Mouse (Mus musculus) kidney, adult 2 months (tissue): ENCODE measurements at regions not wholly inside any gene's neighbourhood (a gene's known extent, or its start where the extent isn't known, plus 50 kb on each side); places are given as distances from the start of the nearest gene placed in this dataset.

Experiments
- DNase-seq: peaks from one replicate; pipeline ENCODE4 v3.0.0; 2021
- H3K27ac ChIP-seq: fragments of 200-500 bp; 2 replicates; pipeline ENCODE4 v1.5.1; 2012; ENCODE audit warnings: low read depth, low read length, control low read depth, inconsistent platforms; ENCODE audit not compliant: insufficient read depth
- H3K27me3 ChIP-seq: fragments of 200-500 bp; replicated peaks from 2 replicates; pipeline ENCODE4 v1.6.1; 2012; ENCODE audit warnings: mild to moderate bottlenecking, moderate library complexity, low read length, inconsistent platforms; ENCODE audit not compliant: control insufficient read depth, insufficient read depth
- H3K36me3 ChIP-seq: fragments of 200-500 bp; 2 replicates; pipeline ENCODE4 v1.6.1; 2012; ENCODE audit warnings: mild to moderate bottlenecking, moderate library complexity, low read length, inconsistent platforms; ENCODE audit not compliant: control insufficient read depth, insufficient read depth
- H3K4me1 ChIP-seq: fragments of 200-500 bp; 2 replicates; pipeline ENCODE4 v1.6.1; 2011; ENCODE audit warnings: low read length; ENCODE audit not compliant: control insufficient read depth, insufficient read depth
- H3K4me3 ChIP-seq: fragments of 200-500 bp; 2 replicates; pipeline ENCODE4 v1.5.1; 2011; ENCODE audit warnings: mild to moderate bottlenecking, low read depth, low read length, control low read depth; ENCODE audit not compliant: insufficient read depth
- CTCF ChIP-seq: fragments of 200-500 bp; conservative IDR thresholded peaks from 2 replicates; pipeline ENCODE4 v1.5.1; 2011; ENCODE audit warnings: low read depth, mild to moderate bottlenecking, control low read depth, low read length, moderate library complexity, mixed read lengths; ENCODE audit not compliant: insufficient read depth, insufficient read length
- POLR2A ChIP-seq: fragments of 200-500 bp; IDR thresholded peaks from one replicate; pipeline ENCODE4 v1.6.1; 2011; ENCODE audit warnings: low read depth, low read length, control low read depth
- WGBS: fragments of 180-500 bp; shearing (Covaris S2); methylation state at CpG from one replicate; pipeline ENCODE4 v1.1.7; 2018; 5-methylcytosine and 5-hydroxymethylcytosine counted together

DNA sequence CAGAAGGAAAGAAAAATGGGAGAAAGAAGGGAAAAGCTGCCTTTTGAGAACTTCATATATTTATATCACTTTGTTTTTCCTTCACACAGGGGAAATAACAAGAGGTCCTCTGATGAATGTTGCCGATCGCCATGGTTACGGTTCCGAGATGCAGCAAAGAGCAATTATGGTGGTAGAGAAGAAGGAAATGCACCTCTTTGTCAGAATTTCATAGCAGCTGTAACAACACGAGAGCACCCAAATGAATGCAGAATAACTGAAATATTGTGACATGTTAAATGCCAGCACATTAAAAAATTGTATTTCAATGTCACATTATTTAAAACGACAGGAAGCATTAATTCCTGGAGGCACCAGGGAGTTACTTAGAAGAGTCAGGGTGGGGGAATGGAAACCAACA is 279.4 kb downstream of the Mctp2 start:
- no peaks in the 10 kb centered on the region for H3K36me3 ChIP-seq
- peak; percentile 36 for DNase-seq
- no peak overlapping the region for H3K27ac ChIP-seq
- no peak overlapping the region for H3K4me3 ChIP-seq
- WGBS: 67% methylated on average over 6 of the region's 6 CpGs
- H3K4me1 ChIP-seq: no peaks in the 10 kb centered on the region
- H3K27me3 ChIP-seq: no peaks in the 10 kb centered on the region
- TF ChIP-seq CTCF: no peak
- TF ChIP-seq POLR2A: no peak

DNA sequence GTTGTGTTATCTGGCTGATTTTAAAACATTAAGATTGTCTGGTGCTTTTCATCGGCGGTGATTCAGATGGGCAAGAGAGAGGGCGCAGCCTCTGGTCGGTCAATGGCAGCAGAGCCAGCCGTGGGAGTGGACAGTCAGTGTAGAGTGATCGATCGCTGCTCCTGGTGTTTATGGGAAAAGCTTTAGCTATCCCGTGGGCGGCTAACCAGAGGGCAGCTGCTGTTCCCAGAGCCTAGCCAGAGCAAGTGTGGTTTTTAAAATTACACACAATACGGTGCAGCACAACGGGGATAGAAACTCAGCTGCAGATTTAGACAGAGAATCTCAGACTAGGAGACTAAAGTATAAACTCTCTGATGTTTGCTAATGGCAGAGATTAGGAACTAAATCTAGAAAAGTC is 297.3 kb downstream of the Mctp2 start:
- Histone ChIP-seq H3K36me3 (no peaks in the 10 kb centered on the region), H3K27me3 (no peaks in the 10 kb centered on the region), H3K4me3 (no peak overlapping the region), H3K4me1 (no peaks in the 10 kb centered on the region), H3K27ac (no peak overlapping the region)
- no peak for DNase-seq
- no peak for TF ChIP-seq POLR2A
- TF ChIP-seq CTCF: no peak
- 51% methylated on average over 11 of the region's 11 CpGs for WGBS

DNA sequence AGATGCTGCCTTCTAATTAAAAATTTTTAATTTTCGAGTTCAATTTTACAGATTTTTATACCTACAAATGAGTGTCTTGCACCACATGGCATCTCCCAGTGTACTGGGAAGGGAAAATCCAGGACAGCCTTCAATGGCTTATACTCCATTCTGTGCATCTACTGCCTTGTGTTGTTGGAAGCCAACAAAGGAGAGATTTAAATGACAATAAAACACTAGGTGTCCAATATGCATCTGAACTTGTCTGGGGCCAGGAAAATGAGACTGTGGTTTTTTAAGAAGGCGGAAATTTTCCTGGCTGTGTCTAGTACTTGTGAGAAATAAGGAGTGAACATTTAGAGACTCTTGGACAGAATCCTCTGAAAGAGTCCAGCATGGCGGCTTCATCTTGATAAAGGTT is 302.1 kb downstream of the Mctp2 start:
- WGBS: 86% methylated on average over 3 of the region's 3 CpGs

DNA sequence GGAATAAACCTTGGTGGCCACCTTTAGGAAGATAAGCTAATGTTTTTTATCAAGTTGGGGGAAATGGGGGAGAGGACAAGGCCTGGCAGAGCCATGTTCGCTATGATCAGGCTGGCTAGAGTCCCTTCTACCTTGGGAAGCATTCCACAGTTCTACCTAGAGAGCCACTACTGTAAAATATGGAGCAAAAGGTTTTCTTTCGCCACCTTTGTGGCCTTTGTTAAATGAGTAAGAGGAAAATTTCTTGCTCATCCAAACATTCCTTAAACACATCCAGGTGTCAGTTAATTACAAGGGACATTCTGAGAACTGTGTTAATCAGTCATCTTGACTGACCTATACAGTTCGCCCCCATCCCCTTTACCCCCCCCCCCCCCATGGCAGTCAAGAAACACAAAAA is 313.9 kb downstream of the Mctp2 start:
- TF ChIP-seq POLR2A (no peak), CTCF (no peak)
- 61% methylated on average over 3 of the region's 3 CpGs for WGBS
- no peaks in the 10 kb centered on the region for H3K36me3 ChIP-seq
- H3K4me3 ChIP-seq: no peak overlapping the region
- H3K27me3 ChIP-seq: no peaks in the 10 kb centered on the region
- peaks cover 2% of the 10 kb centered on the region; the same call in 1 of the 2 replicates for H3K4me1 ChIP-seq
- DNase-seq: peak; percentile 74
- peak overlapping the region; percentile 55; the same call in 1 of the 2 replicates for H3K27ac ChIP-seq

More for the DNA sequence above, 302.1 kb downstream of the Mctp2 start:
- TF ChIP-seq POLR2A (no peak), CTCF (no peak)
- H3K36me3 ChIP-seq: no peaks in the 10 kb centered on the region
- H3K4me1 ChIP-seq: no peaks in the 10 kb centered on the region
- H3K27me3 ChIP-seq: no peaks in the 10 kb centered on the region; the same call in 1 of the 2 replicates
- no peak for DNase-seq
- no peak overlapping the region for H3K27ac ChIP-seq
- H3K4me3 ChIP-seq: no peak overlapping the region

DNA sequence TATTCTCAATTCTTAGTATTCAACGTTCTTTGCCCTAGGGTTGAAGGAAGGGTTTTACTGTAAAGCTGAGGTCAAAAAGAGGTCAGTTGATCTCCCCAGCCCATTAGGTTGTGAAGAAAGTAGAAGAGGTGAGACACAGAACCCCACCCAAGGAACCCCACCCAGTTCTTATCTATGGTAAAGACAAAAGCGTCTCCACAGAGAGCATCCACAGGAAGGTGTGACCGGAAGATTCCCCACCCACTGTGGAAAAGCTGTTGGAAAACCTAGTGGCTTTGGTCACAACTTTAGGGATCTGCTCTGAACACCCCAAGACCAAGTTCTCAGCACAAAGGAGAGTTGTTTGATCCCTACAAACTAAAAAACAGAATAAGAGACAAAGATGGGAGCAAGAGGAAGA is 314.6 kb downstream of the Mctp2 start:
- 74% methylated on average over 3 of the region's 3 CpGs for WGBS

DNA sequence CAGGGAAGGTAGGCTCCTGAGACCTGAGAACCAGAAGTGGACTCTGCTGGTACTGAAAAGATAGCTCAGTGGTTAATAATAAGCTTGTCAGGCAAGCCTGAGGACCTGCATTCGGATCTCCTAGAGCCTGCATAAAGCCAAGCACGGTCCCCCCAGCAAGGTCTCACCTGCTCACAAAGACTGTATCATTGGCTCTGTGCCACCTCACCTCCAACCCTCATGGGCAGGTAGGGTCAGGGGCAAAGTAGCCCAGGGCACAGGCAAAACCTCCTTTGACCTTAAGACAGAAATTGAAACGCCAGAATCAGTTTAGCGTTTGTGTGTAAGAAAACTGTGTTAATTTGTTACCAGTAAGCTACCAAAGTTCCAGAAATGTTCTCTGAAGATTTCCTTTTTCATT is 315.2 kb downstream of the Mctp2 start:
- H3K4me1 ChIP-seq: peaks cover 2% of the 10 kb centered on the region; the same call in 1 of the 2 replicates
- TF ChIP-seq POLR2A (no peak), CTCF (no peak)
- no peaks in the 10 kb centered on the region for H3K36me3 ChIP-seq
- 55% methylated on average over 4 of the region's 4 CpGs for WGBS
- no peaks in the 10 kb centered on the region for H3K27me3 ChIP-seq
- no peak overlapping the region for H3K4me3 ChIP-seq
- H3K27ac ChIP-seq: no peak overlapping the region; the same call in 1 of the 2 replicates
- peak; percentile 88 for DNase-seq

More for the DNA sequence above, 314.6 kb downstream of the Mctp2 start:
- H3K4me1 ChIP-seq: peaks cover 2% of the 10 kb centered on the region; the same call in 1 of the 2 replicates
- H3K27me3 ChIP-seq: no peaks in the 10 kb centered on the region
- H3K27ac ChIP-seq: peak overlapping the region; percentile 34; the same call in 1 of the 2 replicates
- no peak overlapping the region for H3K4me3 ChIP-seq
- no peaks in the 10 kb centered on the region for H3K36me3 ChIP-seq
- no peak for TF ChIP-seq POLR2A
- no peak for TF ChIP-seq CTCF
- no peak for DNase-seq

DNA sequence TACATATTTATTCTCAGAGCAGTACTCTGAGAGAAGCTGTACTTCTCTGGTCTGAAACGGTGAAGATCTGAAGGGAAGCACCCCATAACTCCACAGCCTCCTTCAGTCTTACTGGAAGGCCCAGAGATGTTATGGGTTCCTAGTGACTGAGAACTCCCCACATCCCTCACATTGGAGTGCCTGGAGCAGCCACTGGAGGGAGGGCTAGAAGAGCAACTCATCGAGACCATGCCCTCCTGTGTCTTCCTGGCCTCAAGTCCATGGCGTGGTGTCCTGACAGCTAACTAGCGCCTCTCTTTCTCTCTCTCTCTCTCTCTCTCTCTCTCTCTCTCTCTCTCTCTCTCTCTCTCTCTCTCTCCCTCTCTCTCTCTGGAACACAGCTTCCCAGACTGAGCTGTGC is 340.4 kb downstream of the Mctp2 start:
- WGBS: 69% methylated on average over 4 of the region's 4 CpGs
- TF ChIP-seq CTCF: 0 out of 2 replicates have a peak, but pooled peaks have one; percentile 13
- TF ChIP-seq POLR2A: no peak
- H3K36me3 ChIP-seq: no peaks in the 10 kb centered on the region

More for the DNA sequence above, 340.4 kb downstream of the Mctp2 start:
- no peaks in the 10 kb centered on the region for H3K4me1 ChIP-seq
- H3K27ac ChIP-seq: no peak overlapping the region
- DNase-seq: no peak
- H3K4me3 ChIP-seq: no peak overlapping the region
- H3K27me3 ChIP-seq: no peaks in the 10 kb centered on the region
